Mouse (Mus musculus): ENCODE data around the gene Daxx. TPM values are rescaled to one million over a fixed set of nuclear protein-coding genes. Genes with fewer than 3 reads are reported as not detected.

Daxx gene
- polyA plus RNA-seq, 1 experiment from 2014 or later = 37.1 TPM

DNA sequence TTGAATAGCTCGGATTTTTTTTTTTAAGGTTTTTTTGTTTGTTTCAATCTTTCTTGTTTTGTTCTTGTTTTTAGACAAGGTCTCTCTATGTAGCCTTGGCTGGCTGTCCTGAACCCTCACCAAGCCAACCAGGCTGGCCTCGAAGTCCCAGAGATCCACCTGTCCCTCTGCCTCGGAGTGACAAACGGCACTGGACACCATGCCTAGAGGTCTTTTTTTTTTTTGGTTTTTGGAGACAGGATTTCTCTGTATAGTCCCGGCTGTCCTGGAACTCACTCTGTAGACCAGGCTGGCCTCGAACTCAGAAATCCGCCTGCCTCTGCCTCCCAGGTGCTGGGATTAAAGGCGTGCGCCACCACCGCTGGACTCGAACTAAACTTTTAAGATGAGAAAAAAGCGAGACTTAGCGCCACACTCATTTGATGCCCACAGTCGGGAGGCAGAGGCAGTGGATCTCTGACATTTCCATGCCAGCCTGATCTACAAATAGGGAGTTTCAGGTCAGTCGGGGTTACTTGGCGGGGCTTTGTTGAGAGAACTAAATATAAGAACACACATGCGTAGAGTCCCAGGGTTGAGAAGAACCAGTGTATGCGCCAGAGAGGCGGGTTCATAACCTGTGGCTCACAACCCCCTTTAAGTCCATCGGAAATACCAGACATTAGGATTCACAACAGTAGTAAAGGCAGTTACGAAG is 19.2 kb downstream of the Daxx start:
- Histone ChIP-seq H3K4me2 (peak overlapping the region; percentile 100), H3K27ac (peak overlapping the region; percentile 96), H3K36me3 (peaks cover 46% of the 10 kb centered on the region), H3K27me3 (replicated peaks) (no peaks in the 10 kb centered on the region), H3K4me3 (peak overlapping the region; percentile 92), H3K9ac (peak overlapping the region; percentile 96), H3K9me3 (replicated peaks) (no peaks in the 10 kb centered on the region), H3K4me1 (peaks cover 76% of the 10 kb centered on the region)
- ATAC-seq = no peak
- WGBS (ENCODE audit: insufficient replicate concordance) = 50% methylated on average over 21 of the region's 21 CpGs

DNA sequence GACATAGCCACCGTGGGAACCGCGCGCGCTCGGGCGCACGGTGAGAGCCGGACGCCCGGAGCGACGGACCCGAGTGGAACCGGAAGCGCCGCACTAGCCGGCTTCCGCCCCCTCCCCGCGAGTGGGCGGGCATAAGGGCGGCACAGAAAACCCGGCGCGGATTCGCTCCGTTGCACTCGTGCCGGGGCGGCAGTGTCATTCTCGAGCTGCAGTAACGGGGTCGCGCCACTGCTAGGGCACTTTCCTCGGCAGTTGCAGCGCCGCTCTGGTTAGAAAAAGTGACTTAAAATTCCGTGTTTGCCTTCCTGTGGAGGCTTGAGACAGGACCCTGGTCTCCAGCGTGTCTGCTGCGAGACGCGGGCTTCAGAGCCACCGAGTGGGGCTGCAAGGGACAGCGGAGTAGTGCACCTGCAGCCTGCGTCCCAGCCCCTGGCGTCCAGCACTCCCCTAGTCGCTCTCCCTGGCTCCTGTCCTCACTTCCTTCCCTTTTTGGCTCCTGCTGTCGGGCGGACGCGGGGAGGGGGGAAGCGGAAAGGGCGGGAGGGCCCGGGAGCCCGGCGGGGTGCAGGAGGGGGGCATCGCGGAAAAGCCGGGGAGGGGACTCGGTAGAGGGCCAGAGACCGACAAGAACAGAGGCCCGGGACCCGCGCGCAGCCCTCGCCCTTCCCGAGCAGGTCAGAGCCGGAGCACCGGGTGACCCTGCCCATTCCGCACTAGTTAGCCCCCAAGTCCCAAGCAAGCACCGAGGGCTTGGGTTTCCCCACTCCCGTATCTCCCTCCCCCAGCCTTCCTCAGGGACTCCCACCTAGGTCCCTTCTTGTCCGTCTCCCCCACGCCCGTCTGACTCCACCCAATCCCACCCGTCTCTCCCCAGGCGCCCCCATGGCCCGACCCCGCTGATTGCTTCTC is 20.4 kb downstream of the Daxx start, which contains the start of gene Rgl2:
Gene Rgl2, plus strand, starts transcription at position 173 of the 909 bp plus-strand sequence.
- peak; percentile 78 for ATAC-seq
- peak within 1 kb of the TSS; percentile 96 for H3K27ac ChIP-seq
- H3K9me3 ChIP-seq (replicated peaks) = no peaks in the 10 kb centered on the region
- peaks cover 63% of the 10 kb centered on the region for H3K4me1 ChIP-seq
- peaks cover 58% of the 10 kb centered on the region for H3K36me3 ChIP-seq
- WGBS (ENCODE audit: insufficient replicate concordance) = under 1% methylated on average over 78 of the region's 80 CpGs
- H3K27me3 ChIP-seq (replicated peaks) = no peaks in the 10 kb centered on the region
- H3K4me3 ChIP-seq = peak within 1 kb of the TSS; percentile 92
- peak within 1 kb of the TSS; percentile 100 for H3K4me2 ChIP-seq
- H3K9ac ChIP-seq = peak within 1 kb of the TSS; percentile 96

DNA sequence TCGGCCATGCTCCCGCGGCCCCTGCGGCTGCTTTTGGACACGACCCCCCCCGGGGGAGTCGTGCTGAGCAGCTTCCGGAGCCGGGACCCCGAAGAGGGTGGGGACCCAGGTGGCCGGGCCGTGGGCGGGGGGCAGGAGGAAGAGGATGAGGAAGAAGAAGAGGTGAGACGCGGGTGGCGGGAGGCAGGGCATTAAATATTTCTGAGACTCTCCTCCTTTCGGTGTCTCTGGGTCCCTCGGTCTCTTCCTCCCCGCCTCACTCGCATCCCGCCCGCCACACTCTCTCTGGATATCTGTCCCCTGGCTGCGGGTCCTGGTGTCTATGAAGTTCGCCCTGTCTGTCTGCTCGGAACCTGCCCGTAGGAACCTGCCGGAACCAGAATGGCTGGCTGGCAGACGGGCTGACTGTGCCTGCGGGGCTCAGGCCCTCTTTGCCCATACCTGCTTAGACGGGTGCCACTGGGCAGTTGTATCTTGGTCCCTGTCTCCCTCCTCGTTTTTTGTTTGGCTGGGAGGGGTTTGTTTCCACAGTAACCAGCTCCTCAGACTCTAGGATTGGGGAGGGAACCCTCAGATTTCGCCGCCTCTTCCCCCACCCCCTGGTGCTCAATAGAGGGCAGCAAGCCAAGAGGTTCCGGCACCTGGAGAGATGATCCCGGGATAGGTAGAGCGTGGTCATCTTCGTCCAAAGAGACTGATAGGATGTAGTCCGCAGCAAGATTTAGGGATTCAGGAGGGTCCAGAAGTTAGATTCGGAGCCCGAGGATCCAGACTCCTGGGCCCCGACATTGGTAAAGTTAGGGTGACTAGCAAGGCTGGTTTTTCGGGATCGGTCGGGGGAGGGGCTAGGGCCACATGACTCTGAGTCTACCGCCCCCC is 21.3 kb downstream of the Daxx start:
- under 1% methylated on average over 45 of the region's 45 CpGs for WGBS (ENCODE audit: insufficient replicate concordance)
- Histone ChIP-seq H3K36me3 (peaks cover 60% of the 10 kb centered on the region), H3K4me1 (peaks cover 57% of the 10 kb centered on the region)

DNA sequence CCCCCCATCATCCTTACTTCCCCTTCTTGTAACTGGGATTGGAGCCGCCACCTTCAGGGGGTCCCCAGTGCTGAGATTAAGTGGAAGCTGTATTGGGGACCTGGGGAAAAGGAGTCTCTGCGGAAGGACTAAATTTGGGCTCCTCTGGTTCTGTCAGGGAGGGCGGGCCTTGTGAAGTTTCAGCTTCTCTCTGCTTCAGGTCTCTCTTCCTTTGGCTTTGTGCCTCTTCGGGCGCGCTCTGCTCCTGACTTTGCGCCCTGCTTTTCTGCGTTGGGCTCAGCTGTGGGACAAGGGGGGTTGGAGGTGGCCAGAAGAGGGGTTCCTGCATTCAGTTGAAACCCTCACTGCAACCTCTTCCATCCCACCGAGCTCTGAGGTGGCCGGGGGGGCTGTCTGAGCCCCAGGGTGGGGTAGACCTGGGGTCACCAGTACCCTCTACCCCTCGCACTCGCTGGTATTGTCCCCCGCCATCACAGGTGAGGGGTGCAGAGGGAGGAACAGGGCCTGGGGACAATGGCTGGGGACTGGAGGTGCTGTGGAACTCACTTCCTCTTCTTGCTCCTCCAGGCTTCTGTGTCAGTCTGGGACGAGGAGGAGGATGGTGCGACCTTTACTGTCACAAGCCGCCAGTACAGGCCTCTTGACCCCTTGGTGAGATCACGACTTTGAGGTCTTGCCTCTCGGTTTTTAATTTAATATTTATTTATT is 22.1 kb downstream of the Daxx start:
- Histone ChIP-seq H3K4me2 (peak overlapping the region; percentile 100), H3K27me3 (replicated peaks) (no peaks in the 10 kb centered on the region), H3K4me3 (peak overlapping the region; percentile 92), H3K9ac (peak overlapping the region; percentile 96), H3K27ac (peak overlapping the region; percentile 67), H3K4me1 (peaks cover 52% of the 10 kb centered on the region), H3K9me3 (replicated peaks) (no peaks in the 10 kb centered on the region), H3K36me3 (peaks cover 59% of the 10 kb centered on the region)
- no peak for ATAC-seq
- WGBS (ENCODE audit: insufficient replicate concordance) = 38% methylated on average over 18 of the region's 18 CpGs

More for the DNA sequence above, 21.3 kb downstream of the Daxx start:
- Histone ChIP-seq H3K27me3 (replicated peaks) (no peaks in the 10 kb centered on the region), H3K9me3 (replicated peaks) (no peaks in the 10 kb centered on the region), H3K27ac (peak overlapping the region; percentile 96), H3K9ac (peak overlapping the region; percentile 96), H3K4me2 (peak overlapping the region; percentile 100), H3K4me3 (peak overlapping the region; percentile 92)
- ATAC-seq = peak; percentile 19; the same call in 1 of the 2 replicates

DNA sequence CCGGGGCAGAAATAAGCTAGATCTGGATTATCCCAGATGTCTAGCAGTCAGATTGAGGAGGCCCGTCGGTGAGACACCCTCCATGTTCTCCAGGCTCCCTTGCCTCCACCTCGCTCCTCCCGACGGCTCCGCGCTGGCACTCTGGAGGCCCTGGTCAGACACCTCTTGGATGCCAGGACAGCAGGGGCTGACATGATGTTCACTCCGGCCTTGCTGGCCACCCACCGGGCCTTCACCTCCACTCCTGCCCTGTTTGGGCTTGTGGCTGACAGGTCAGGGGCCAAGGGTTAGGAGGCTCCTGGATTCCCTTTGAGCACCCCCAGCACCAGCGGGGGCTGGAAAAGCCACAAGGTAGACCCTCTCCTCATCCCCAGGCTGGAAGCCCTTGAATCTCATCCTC is 22.7 kb downstream of the Daxx start:
- H3K4me1 ChIP-seq = peaks cover 49% of the 10 kb centered on the region
- H3K4me2 ChIP-seq = no peak overlapping the region
- H3K36me3 ChIP-seq = peaks cover 57% of the 10 kb centered on the region
- no peak overlapping the region for H3K4me3 ChIP-seq
- no peak for ATAC-seq
- H3K9ac ChIP-seq = no peak overlapping the region
- no peaks in the 10 kb centered on the region for H3K9me3 ChIP-seq (replicated peaks)
- H3K27ac ChIP-seq = no peak overlapping the region
- 91% methylated on average over 11 of the region's 11 CpGs for WGBS (ENCODE audit: insufficient replicate concordance)
- H3K27me3 ChIP-seq (replicated peaks) = no peaks in the 10 kb centered on the region

DNA sequence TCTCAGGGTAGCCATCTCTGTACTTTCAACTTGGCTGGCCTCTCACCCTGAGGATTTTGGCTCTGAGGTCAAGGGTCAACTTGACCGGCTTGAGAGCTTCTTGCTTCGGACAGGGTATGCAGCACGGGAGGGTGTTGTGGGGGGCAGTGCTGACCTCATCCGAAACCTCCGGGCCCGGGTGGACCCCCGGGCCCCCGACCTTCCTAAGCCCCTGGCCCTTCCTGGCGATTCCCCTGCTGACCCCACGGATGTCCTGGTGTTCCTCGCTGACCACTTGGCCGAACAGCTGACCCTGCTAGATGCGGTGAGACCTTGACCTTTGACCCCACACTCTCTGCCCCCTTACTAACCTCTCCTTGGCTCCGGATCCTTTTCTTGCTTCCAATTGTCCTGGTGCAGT is 23.2 kb downstream of the Daxx start:
- Histone ChIP-seq H3K4me2 (no peak overlapping the region), H3K27me3 (replicated peaks) (no peaks in the 10 kb centered on the region), H3K4me3 (no peak overlapping the region), H3K9ac (no peak overlapping the region), H3K36me3 (peaks cover 58% of the 10 kb centered on the region), H3K27ac (no peak overlapping the region), H3K4me1 (peaks cover 49% of the 10 kb centered on the region), H3K9me3 (replicated peaks) (no peaks in the 10 kb centered on the region)
- WGBS (ENCODE audit: insufficient replicate concordance) = 85% methylated on average over 14 of the region's 14 CpGs
- ATAC-seq = no peak

DNA sequence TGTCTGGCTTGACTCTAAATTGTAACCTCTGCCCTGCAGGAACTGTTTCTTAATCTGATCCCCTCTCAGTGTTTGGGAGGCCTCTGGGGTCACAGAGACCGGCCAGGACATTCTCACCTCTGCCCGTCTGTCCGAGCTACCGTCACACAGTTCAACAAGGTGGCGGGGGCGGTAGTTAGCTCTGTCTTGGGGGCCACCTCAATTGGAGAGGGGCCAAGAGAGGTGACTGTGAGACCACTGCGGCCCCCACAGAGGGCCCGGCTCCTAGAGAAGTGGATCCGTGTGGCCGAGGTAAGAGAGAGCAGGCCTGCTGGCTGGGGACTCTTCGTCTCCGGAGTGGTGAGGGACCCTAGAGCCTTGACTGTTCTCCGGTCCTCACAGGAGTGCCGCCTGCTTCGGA is 23.8 kb downstream of the Daxx start:
- no peak overlapping the region for H3K4me2 ChIP-seq
- peaks cover 44% of the 10 kb centered on the region for H3K4me1 ChIP-seq
- H3K4me3 ChIP-seq = no peak overlapping the region
- H3K9ac ChIP-seq = no peak overlapping the region
- ATAC-seq = no peak
- H3K9me3 ChIP-seq (replicated peaks) = no peaks in the 10 kb centered on the region
- H3K27me3 ChIP-seq (replicated peaks) = no peaks in the 10 kb centered on the region
- peaks cover 57% of the 10 kb centered on the region for H3K36me3 ChIP-seq
- H3K27ac ChIP-seq = no peak overlapping the region
- WGBS (ENCODE audit: insufficient replicate concordance) = 85% methylated on average over 15 of the region's 15 CpGs

DNA sequence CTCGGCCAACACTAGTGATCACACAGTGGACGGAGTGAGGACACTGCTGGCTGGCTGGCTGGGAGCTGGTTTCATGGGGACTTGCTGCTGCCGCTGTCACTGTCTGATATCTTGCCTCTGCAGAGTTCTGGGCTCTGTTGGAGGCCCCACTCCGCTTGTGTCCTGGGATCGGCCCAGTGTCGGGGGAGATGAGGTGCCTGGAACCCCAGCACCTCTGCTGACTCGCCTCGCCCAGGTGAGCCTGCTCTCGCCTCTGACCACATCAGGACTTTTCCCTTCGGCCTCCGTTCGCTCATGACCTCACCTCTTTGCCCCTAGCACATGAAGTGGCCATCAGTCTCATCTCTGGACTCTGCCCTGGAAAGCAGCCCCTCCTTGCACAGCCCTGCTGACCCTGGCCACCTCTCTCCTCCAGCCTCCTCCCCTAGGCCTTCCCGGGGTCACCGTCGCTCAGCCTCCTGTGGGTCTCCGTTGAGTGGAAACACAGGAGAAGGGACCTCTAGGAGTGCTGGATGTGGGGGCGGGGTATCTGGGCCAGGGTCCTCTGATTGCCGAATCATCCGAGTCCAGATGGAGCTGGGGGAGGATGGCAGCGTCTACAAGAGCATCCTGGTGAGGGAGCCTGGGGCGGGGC is 26.3 kb downstream of the Daxx start:
- H3K9ac ChIP-seq = no peak overlapping the region
- no peaks in the 10 kb centered on the region for H3K9me3 ChIP-seq (replicated peaks)
- no peak for ATAC-seq
- peaks cover 45% of the 10 kb centered on the region for H3K4me1 ChIP-seq
- H3K36me3 ChIP-seq = peaks cover 68% of the 10 kb centered on the region
- no peaks in the 10 kb centered on the region for H3K27me3 ChIP-seq (replicated peaks)
- H3K4me3 ChIP-seq = no peak overlapping the region
- H3K27ac ChIP-seq = no peak overlapping the region
- no peak overlapping the region for H3K4me2 ChIP-seq
- WGBS (ENCODE audit: insufficient replicate concordance) = 83% methylated on average over 21 of the region's 21 CpGs

DNA sequence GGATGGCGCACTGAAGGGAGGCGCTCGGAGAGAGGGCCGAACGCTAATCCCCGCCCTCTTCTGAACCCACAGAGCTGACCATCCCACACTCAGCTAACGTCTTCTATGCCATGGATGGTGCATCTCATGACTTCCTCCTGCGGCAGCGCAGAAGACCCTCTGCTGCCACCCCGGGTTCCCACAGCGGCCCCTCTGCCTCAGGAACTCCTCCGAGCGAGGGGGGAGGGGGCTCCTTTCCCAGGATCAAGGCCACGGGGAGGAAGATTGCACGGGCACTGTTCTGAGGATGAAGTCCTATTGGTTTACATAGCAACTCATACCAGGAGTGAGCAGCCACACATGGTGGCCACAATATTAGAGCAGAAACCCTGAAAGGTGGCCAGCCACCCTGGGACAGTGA is 27.8 kb downstream of the Daxx start:
- ATAC-seq = no peak
- peaks cover 69% of the 10 kb centered on the region for H3K36me3 ChIP-seq
- 85% methylated on average over 15 of the region's 15 CpGs for WGBS (ENCODE audit: insufficient replicate concordance)

DNA sequence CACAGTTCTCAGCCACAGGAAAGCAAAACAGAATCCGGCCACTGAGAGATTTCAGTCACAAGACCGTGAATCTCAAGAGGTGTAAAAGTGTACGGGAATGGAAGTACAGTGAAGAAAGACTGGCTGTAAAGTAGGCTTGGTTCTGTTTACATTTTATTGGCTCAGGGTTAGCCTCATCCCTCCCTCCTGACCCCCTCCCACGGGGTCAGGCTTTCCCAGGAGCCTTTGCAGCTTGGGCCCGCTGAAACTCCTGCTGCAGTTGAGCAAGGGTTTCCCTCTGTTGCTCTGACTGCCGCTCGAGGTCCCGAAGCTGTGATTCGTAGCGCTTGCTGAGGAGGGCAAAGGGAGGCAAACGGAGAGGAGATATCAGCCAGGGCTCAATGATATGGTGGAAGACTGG is 29.6 kb downstream of the Daxx start:
- peak overlapping the region; percentile 93; the same call in 1 of the 2 replicates for H3K9ac ChIP-seq
- H3K27ac ChIP-seq = no peak overlapping the region
- peaks cover 69% of the 10 kb centered on the region for H3K36me3 ChIP-seq
- H3K4me1 ChIP-seq = peaks cover 38% of the 10 kb centered on the region
- H3K4me3 ChIP-seq = peak overlapping the region; percentile 91
- no peak for ATAC-seq
- H3K9me3 ChIP-seq (replicated peaks) = no peaks in the 10 kb centered on the region
- WGBS (ENCODE audit: insufficient replicate concordance) = 64% methylated on average over 11 of the region's 11 CpGs
- H3K4me2 ChIP-seq = peak overlapping the region; percentile 98
- no peaks in the 10 kb centered on the region for H3K27me3 ChIP-seq (replicated peaks)

More for the DNA sequence above, 27.8 kb downstream of the Daxx start:
- Histone ChIP-seq H3K27ac (no peak overlapping the region), H3K4me3 (no peak overlapping the region), H3K9me3 (replicated peaks) (no peaks in the 10 kb centered on the region), H3K27me3 (replicated peaks) (no peaks in the 10 kb centered on the region), H3K4me2 (no peak overlapping the region), H3K9ac (no peak overlapping the region), H3K4me1 (peaks cover 44% of the 10 kb centered on the region)

Measured in liver, embryonic 12.5 days (tissue).